Mouse (Mus musculus) granulocyte monocyte progenitor cell, adult 5-6 weeks (primary cell): ENCODE results near the gene Slc47a1. TPM values are rescaled to one million over a fixed set of nuclear protein-coding genes. Genes with fewer than 3 reads are reported as not detected.
"Not testable (repeated sequence)": the region's sequence is repeated elsewhere in the genome, so short reads cannot be mapped to it uniquely, and the experiment has no call there.

ENCODE experiments used
- ATAC-seq: replicated peaks from 2 replicates; pipeline ENCODE4 v1.8.0; 2016; ENCODE audit warnings: mild to moderate bottlenecking, moderate TSS enrichment, inconsistent platforms; ENCODE audit not compliant: poor library complexity, severe bottlenecking
- total RNA-seq, 2 experiments: library from RNA; stranded (forward) in 1 of 2; stranded (reverse) in 1 of 2; fragments of 200-712, 200-1000 nt in 1 of 2; fragments of >200 nt in 1 of 2; fragmentation: Nextera tagmentation in 1 of 2; gene quantifications; 2 replicates each; pipeline ENCODE4 v1.2.3; 2014 to 2017

Slc47a1 gene
- total RNA-seq, 2 experiments from 2014 or later: not detected

GRCm38 (mm10) chr11:61320904-61321687, 57.0 kb downstream of the Slc47a1 start:
- ATAC-seq: no peak

DNA sequence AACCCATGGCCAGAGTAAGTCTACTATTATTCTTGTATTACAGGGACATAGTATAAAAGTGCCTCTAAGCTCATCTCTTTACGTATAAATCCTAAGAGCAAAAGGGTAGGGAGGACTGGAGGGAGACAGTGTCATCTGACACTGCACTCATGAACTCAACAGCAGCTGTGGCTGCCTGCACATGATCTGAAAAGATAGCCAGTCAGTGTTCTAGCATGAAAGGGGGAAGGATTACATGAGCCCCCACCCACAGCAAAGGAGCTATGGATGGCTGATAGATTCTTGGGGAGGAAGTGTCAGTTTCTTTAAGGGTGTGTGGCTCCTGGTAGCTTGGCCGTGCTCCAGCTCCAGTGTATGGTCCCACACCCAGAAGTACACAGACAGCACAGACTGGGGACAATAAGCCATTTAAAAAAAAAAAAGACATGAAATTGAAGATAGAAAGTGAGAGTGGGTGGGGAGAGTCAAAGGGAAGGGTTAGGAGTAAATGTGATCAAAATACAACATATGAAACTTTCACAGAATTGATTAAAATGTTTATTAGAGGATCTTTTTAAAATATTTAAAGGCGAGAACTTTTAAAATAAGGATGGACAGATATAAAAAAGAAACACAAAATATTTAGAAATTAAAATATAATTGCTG, 58.1 kb downstream of the Slc47a1 start:
- no peak for ATAC-seq

DNA sequence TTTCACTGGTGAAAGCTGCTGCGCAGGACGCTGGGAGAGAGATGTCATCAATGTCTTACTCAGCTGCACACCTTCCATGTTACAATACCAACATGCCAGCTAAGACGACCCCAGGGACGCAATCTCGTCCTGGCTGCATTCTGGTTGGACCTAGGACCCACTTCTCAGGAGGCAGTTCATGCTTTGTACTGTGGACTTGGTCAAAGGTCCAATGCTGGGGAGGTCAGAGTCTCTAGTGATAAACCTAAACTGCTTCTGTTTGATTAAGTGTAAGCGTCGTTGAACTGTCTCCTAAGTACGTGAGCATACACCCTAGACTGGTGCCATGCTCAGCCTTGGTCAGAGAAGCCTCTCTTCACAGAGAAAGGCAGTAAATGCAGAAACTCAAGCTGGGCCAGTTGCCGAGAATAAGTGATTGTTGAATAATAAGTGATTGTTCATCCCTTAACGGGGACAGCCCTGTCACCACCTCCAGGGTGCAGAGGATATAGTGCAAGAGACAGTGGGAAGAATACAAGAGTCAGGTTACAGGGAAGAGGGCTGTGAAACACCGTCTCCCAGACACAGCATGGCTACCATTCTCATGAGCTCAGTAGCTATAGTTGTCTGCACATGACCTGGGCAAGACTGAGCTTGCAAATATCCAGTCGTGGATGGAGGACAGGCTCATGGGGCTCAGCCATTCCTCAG, 58.8 kb downstream of the Slc47a1 start:
- no peak for ATAC-seq

- ATAC-seq: no peak
Measured at GRCm38 (mm10) chr11:61316864-61317263, 61.3 kb downstream of the Slc47a1 start.

GRCm38 (mm10) chr11:61310321-61310720, 67.8 kb downstream of the Slc47a1 start:
- ATAC-seq: no peak

- no peak for ATAC-seq
Measured at GRCm38 (mm10) chr11:61309831-61310230, 68.3 kb downstream of the Slc47a1 start.

DNA sequence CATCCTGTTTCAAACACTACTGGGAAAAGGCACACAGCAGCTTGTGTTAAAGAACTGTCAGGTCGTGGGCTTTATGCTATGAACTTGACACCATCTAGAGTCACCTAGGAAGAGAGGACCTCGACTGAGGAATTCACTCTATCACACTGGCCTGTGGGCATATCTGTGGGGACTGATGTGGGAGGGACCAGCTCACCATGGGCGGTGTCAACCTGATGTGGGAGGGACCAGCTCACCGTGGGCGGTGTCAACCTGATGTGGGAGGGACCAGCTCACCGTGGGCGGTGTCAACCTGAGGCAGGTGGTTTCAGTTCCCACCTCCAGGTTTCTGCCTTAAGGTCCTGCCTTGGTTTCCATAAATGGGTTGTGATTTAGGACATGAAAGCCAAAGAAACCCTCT, 70.3 kb downstream of the Slc47a1 start:
- ATAC-seq: no peak

DNA sequence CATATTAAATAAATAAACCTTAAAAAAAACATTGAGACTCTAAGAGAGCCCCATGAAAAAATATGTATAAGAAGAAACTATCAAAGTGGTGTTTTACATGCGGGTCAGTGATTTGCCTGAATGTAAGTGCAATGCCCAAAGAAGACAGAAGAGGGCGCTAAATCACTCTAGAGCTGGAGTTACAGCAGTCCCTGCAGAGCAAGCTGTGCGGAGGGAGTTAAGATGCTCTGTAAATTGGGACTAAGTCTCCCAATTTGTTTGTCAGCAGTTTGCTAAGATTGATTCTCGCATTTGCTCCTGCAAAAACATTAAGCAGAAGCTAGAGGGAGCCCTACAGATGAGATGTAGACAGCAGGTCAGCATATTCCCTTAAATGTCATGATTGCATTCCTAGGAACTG, 72.8 kb downstream of the Slc47a1 start:
- ATAC-seq: no peak

- not testable (repeated sequence) for ATAC-seq
Measured at GRCm38 (mm10) chr11:61304535-61304934, 73.6 kb downstream of the Slc47a1 start.

GRCm38 (mm10) chr11:61300716-61301392, 77.3 kb downstream of the Slc47a1 start:
- ATAC-seq: no peak

DNA sequence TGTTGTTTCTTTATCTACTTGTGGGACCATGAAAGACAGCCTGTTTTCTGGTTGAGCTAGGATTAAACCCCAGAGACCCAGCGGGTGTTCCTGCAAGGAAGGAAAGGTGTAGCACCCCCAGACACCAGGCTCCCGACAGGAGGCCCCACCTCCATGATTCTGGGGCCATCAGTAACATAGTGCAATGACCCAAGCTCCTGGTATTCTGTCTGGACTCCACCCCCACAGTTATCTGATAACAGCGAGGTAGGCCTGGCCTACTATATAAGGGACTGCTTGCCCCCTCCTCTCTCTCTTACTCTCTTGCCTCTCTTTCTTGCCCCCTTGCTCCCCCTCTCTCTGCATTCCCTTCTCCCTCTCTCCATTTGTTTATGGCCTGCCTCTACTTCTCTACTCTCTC, 77.9 kb downstream of the Slc47a1 start:
- ATAC-seq: no peak

GRCm38 (mm10) chr11:61297901-61298300, 80.2 kb downstream of the Slc47a1 start:
- no peak for ATAC-seq

- ATAC-seq: no peak
Measured at GRCm38 (mm10) chr11:61297326-61297725, 80.8 kb downstream of the Slc47a1 start.

DNA sequence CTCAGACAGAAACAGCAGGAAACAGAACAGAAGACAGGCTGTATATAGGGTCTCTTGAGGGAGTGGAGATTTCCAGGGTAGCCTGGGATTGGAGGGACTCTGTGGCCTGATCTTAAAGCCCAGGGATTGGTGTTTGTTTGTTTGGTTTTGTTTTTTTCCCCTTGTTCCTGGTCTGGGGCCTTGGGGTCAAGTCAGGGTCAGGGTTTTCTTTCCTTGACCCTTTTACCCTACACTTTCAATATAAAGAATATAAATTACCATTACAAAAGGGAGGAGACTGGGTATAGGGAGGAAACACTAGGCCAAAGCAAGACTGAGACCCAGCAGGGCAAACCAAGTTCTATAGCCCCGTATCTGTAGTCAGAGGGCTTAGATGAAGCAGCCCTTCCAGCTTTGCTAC, 81.6 kb downstream of the Slc47a1 start:
- no peak for ATAC-seq

DNA sequence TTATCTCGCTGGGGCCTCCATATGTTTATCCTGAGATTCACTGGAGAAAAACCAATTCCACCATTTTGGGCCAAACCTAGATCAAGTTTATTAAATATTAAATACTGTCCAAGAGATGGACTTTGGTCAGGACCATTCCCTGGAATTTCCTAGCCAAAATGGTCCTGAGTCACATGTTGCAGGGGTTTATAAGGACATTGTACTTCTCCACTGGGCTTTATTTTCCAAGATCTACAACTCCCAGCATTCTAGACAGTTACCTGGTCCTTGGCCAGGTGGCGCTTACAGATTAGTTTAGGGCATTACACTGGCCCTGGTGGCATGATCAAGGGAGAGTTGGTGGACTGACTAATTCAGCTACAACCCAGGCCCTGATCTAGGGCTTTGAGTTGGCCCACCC, 82.6 kb downstream of the Slc47a1 start:
- no peak for ATAC-seq

GRCm38 (mm10) chr11:61294431-61294830, 83.7 kb downstream of the Slc47a1 start:
- ATAC-seq: no peak

Other genes with a start within 250 kb of the Slc47a1 start
- gene Usp22, start 203.3 kb downstream of the Slc47a1 start, total RNA-seq (2014; fragmentation: Nextera tagmentation): 23.3 and 34.2 TPM in 2 replicates
- 52.4 and 63.5 TPM in 2 replicates for gene Usp22, start 203.3 kb downstream of the Slc47a1 start, total RNA-seq (2017)
- gene Aldh3a1, start 170.8 kb downstream of the Slc47a1 start, total RNA-seq (2014; fragmentation: Nextera tagmentation): not detected in 2 replicates
- not detected in 2 replicates for gene Aldh3a1, start 170.8 kb downstream of the Slc47a1 start, total RNA-seq (2017)
- gene Aldh3a2, start 110.9 kb downstream of the Slc47a1 start, total RNA-seq (2014; fragmentation: Nextera tagmentation): 18.5 and 20.9 TPM in 2 replicates
- 22.3 and 27.3 TPM in 2 replicates for gene Aldh3a2, start 110.9 kb downstream of the Slc47a1 start, total RNA-seq (2017)
- gene Slc47a2, start 35.5 kb downstream of the Slc47a1 start, total RNA-seq (2014; fragmentation: Nextera tagmentation): not detected in 2 replicates
- gene Slc47a2, start 35.5 kb downstream of the Slc47a1 start, total RNA-seq (2017): not detected in 2 replicates
- gene Rnf112, start 75.8 kb upstream of the Slc47a1 start, total RNA-seq (2014; fragmentation: Nextera tagmentation): not detected in 2 replicates
- gene Rnf112, start 75.8 kb upstream of the Slc47a1 start, total RNA-seq (2017): not detected in 2 replicates
- gene Mfap4, start 107.1 kb upstream of the Slc47a1 start, total RNA-seq (2014; fragmentation: Nextera tagmentation): not detected in 2 replicates
- not detected in 2 replicates for gene Mfap4, start 107.1 kb upstream of the Slc47a1 start, total RNA-seq (2017)
- 9.2 and 12.9 TPM in 2 replicates for gene Mapk7, start 116.1 kb upstream of the Slc47a1 start, total RNA-seq (2014; fragmentation: Nextera tagmentation)
- 5.9 and 13.1 TPM in 2 replicates for gene Mapk7, start 116.1 kb upstream of the Slc47a1 start, total RNA-seq (2017)
- gene B9d1, start 126.8 kb upstream of the Slc47a1 start, total RNA-seq (2014; fragmentation: Nextera tagmentation): 1.6 TPM in 1 of 2 replicates, not detected in the other
- not detected in 2 replicates for gene B9d1, start 126.8 kb upstream of the Slc47a1 start, total RNA-seq (2017)
- gene Epn2, start 201.3 kb upstream of the Slc47a1 start, total RNA-seq (2014; fragmentation: Nextera tagmentation): not detected in 2 replicates
- not detected in 2 replicates for gene Epn2, start 201.3 kb upstream of the Slc47a1 start, total RNA-seq (2017)